Mouse (Mus musculus): ENCODE results near the gene Nrde2.
"Not testable (repeated sequence)": the region's sequence is repeated elsewhere in the genome, so short reads cannot be mapped to it uniquely, and the experiment has no call there.

Gene Nrde2

DNA sequence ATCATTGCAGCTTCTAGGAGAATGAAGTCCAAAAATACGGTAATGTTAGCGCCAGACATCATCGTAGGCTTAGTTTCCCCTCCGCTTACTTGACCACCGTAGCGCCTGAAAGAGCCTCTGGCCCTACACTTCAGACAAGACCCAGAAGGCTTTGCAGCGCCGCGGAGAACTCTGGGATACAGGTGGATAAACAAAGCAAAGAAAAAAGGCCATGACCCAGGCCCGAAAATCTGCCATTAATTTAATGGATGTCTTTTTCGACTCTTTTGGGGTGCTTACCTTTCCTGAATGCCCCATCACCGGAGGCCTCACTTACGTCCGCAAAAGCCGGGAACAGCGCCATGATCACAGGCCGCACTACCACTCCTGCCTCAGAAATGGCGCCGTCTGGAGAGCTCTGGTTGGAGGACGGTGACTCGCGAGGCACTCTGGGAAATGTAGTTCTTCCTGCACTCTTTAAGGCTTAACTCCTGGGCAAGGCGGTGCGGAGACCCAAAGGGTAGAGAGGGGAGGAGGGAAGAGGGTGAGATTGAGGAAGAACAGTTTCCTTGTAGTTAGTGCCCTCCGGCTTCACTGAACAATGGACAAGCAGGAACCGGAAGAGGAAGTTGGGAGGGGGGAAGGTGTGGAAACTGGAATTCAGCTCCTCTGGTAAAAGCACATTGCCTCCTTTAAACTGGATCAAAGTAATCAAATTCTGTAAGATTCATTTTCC is at the start of gene Nrde2:
Gene Nrde2, minus strand, starts transcription at position 393 of the 715 bp plus-strand sequence.
- DNase-seq (ENCODE audit: extremely low spot score), result peak; percentile 93

DNA sequence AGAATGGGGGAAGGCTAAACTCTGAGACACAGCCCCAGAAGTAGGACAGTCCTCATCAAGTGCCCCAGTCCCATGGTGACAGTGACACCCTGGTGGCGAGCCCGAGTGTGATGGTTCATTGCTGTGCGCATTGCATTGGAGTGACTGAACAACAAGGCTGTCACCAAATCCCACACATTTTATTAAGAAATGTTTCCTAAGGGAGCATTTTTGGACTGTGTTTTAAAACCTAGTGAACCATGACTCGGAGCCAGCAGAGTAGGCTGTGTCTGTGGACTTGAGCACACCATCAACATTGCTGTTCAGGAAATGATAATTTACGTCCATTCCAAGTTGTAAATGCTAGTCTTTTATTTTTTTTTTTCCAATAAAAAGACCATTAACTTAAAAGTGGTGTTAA is 47.5 kb upstream of the Nrde2 start:
- DNase-seq (ENCODE audit: extremely low spot score), result no peak

DNA sequence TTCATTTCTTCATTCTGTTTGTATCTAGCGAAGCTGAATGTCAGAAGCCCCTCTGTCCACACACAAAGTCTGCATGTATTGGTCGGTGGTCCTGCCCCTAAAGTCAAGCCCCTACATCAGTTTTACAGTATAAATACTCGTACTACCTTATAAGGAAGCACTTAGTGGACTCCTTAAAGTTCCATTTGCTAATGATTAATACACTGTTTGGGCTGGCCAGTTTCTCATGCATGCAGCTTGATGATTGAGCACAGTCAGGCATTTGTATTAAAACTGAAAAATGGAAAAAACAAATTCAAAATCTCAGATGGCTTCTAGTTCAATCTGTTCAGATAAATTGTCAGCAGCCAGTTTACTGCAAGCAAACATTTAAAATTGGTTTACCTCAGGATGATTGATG is 47.1 kb upstream of the Nrde2 start:
- no peak for DNase-seq (ENCODE audit: extremely low spot score)

DNA sequence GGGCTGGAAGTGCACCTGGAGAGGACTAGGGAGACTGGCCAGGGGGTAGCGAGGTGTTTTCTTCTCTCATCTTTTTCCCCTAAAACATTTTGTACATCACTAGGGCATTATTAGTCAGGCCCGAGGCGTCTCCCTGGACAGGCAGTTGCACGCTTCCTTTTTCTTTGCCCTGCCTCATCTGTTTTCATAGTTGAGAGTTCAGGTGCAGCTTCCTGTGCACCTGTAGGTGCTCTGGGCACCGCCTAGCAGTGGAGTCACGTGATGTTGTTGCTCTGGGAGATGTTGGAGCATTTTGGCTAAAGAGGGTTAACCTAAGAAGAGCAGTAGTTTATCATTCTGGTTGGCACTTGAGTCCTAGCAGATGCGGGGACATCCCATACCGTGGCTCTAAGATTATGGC is 45.7 kb upstream of the Nrde2 start:
- DNase-seq (ENCODE audit: extremely low spot score), result no peak

DNA sequence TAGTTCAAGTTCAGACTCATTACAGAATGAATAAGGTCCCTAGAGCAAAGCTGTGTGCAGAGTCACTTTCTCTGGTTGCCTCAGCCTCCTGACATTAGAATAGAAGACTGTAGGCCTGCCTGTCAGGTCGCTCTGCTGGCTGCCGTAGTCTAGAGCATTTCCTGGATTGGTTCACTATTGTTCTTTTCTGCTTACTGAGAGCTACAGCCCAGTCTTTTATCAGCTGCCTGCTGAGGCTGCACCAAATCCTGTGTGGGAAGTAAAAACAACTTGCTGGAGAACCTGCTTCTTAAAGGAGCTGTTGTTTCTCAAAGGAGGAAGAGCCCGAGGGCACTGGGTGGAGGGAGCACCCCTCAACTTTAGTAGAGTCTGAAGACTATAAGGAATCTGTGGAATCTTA is 44.3 kb upstream of the Nrde2 start:
- DNase-seq (ENCODE audit: extremely low spot score), result no peak

DNA sequence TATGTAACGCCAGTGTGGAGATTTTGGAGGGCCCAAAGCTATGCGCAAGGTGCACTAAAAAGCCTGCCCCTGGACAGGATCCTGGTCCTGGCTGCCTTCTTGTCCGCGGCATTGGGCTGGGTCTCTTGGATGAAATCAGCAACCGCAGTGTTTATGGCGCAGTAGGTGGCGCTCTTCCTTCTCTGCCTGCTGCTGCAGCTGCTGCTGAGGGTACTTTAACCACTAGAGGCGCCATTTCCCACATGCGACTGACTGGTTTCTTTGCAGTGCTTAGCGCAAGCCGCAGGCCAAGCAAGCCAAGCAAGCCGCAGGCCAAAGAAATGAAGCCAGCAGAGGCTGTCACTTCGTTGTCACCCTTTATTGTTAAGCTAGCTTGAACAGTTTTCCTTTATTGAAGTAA is 42.4 kb upstream of the Nrde2 start:
- peak; percentile 94 for DNase-seq (ENCODE audit: extremely low spot score)

DNA sequence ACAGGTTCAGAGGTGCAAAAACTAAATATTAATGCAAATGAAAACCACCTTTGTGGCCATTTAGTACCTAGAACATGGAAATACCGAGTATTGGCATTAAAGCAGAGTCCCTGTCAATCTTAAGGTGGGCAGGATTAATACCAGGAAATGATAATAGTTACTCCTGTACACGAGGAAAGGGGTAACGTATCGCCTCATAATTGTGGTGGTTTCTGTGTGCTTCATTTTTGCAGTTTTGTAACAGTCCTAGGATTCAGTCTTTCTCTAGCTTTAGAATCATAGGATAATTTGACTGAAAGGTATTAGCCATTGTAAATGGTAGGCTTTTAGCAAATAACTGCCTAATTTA is 41.9 kb upstream of the Nrde2 start:
- no peak for DNase-seq (ENCODE audit: extremely low spot score)

DNA sequence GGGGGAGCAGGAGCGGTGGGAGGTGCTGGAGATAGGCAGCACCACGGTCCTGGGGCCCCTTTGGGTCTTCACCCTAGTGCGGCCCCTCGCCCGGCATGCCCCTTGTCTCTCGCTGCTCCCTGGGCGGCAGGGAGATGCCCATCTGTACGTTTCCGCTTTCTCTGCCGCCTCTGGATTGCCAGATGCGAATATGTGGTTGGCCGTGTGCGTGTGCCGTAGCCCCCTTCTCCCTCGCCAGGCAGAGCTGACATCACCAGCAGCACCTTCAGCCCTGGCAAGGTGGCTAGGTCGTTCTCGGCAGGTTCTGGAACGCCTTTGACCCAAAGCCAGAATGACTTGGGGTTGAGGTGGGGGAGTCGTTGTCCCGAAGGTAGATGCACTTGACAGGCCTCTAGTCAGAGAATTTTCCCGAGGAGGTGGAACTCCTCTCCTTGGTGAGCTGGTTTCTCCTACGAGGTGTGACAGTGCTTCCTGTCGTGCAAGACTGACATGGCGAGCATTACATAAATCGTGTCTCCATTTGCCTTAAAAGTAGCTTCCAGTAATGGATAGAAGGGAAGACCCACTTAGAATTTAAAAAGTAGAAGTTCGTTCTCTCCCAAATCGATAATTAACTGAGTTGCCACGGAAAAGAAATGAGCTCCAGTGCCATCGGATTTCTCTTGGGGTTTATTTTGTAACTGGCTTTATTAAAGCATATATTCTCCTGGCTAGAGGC is 41.4 kb upstream of the Nrde2 start:
- peak; percentile 32 for DNase-seq (ENCODE audit: extremely low spot score)

DNA sequence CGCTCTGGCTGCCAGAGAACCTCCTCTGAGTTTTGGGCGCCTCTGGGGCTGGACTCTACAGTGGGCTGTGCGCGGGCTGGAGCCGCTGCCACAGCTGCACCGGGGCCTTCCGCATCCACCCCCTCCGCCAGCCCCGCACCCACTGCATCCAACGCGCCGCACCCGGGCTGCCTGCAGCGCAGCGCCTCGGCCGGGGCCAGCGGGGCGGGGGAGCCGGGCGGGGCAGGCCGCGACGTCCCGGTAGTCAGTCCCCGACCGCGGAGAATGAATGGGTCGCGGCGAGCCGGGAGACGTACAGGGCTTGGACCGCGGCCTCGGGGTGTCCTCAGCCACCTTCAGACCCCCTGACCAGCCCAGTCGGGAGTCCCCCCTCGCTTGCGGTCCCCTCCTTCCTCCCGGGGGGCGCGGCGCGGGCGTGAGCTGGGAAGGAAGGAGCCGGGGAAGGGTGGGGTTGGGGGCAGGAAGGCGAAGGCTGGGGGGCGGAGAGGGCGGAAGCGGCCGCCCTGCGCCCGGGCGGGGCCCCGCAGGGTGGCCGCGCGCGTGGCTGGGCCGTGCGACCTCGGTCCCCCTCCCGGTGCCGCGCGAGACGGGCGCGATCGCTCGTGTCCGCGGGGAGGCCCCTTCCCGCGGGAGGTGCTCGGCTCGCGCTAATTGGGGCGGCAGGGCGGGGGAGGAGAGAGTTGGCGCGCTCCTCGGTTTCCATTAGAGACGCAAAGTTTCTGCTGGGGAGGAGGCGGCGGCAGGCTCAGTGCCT is 40.6 kb upstream of the Nrde2 start:
- peak; percentile 75 for DNase-seq (ENCODE audit: extremely low spot score)

DNA sequence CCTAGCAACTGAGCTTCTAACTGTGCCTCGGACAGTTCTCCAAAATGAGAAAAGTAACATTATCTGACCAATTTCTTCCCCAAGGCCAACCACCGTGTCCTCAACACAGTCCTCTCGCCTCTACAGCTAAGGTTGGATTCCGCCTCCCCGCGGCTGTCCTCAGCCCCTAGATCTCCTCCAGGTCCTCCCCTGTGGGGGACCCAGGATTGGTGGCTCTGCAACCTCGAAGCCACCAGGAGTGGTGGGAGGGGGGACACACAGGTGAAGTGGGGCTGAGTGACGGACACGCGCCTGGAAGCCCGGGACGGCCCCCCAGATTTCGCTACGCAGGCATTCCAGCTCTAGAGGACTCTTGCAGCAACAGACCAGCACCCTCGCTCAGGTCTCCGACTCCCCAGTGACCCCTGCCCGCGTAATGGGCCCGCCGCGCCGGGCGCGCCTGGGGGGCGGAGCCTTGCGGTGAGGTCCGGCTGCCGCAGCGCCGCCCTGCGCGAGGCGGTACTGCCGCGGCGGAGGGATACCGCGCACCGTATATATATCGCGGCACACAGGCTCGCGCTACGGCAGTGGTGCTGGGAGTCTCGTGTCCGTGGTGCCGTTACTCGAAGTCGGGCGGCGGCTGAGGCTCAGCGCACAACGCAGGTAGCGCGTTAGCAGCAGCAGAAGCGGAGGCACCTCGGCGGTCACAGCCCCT is 39.7 kb upstream of the Nrde2 start, which contains the start of gene Calm1:
Gene Calm1, plus strand, starts transcription at position 469 of the 694 bp plus-strand sequence.
- peak; percentile 96 for DNase-seq (ENCODE audit: extremely low spot score)

DNA sequence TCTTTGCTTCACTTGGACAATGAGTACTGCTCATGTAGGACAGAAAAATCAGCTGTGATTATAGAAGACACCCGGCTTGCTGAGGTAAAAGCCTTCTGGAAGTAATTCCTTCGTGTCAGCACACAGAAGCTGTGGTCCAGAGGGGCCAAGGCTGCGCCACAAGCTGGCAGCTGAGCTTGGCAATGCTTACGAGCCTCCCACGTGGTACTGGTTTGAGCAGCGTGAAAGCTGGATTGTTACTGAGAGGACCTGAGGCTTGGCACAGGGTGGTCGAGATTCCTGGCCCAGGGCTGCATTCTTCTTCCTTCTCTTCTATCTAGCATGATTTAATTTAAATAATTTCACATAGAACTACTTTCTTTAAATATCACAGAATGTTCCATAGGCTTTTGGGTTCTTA is 37.3 kb upstream of the Nrde2 start:
- DNase-seq (ENCODE audit: extremely low spot score), result no peak

DNA sequence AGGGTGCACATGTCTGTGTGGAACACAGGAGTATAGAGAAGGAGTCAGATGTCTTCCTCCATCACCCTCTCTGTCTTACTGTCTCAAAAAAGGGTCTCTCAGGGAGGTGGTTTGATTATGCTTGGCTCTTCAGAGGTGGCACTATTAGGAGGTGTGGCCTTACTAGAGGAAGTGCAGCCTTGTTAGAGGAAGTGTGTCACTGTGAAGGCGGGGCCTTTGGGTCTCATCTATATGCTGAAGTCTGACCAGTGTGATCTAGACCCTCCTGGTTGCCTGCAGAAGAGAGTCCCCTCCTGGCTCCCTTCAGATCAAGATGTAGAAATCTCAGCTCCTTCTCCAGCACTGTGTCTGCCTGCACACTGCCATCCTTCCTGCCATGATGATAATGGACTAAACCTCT is 34.7 kb upstream of the Nrde2 start:
- DNase-seq (ENCODE audit: extremely low spot score), result no peak

DNA sequence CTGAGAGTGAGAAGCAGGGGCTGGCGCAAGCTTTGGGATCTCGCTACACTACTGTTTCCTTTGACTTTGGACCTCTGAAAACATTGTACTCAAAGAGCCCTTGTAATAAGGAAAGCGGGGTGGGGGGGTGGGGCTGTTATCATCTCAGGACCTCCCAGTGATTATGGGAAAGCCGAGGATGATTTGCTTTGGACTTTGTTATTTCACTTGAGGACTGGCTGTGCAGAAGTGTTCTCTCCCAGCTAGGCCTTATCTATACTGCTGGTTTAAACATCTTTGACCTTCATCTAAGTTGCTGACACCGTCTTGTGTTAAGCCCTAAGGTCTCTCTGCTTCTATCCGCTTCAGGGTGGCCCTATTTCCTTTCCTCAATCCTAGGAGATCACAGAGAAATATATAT is 31.3 kb upstream of the Nrde2 start:
- no peak for DNase-seq (ENCODE audit: extremely low spot score)

DNA sequence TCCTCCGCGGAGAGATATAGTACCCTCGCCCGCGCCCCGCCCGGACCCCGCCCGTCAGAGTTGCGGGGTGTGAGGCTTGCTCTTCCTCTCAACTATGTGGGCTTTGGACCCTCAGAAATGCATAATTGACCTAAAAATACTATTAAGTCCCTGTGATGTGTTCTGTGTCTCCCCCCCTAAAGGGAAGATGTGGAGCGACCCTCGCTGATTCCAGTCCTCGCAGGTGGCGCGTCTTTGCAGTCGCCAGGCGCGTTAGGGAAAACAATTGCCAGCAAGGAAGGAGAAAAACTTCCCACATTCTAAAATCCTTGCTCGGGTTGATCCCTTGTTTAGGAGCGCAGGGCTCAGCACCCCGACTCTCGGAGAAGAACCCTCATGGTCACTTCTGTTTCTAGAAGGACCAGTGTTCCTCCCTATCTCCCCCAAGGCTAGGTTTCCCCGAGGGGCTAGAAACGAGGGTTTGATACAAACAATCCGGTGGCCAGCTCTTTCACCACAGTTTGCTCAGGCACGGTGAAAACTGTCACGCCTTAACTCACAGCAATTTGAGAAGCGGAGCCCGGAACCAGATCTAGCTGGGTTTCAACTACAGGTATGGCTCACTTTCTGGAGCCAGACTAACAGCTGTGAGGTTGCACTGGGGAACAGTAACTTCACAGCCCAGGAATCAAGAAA is 28.4 kb upstream of the Nrde2 start:
- no peak for DNase-seq (ENCODE audit: extremely low spot score)

DNA sequence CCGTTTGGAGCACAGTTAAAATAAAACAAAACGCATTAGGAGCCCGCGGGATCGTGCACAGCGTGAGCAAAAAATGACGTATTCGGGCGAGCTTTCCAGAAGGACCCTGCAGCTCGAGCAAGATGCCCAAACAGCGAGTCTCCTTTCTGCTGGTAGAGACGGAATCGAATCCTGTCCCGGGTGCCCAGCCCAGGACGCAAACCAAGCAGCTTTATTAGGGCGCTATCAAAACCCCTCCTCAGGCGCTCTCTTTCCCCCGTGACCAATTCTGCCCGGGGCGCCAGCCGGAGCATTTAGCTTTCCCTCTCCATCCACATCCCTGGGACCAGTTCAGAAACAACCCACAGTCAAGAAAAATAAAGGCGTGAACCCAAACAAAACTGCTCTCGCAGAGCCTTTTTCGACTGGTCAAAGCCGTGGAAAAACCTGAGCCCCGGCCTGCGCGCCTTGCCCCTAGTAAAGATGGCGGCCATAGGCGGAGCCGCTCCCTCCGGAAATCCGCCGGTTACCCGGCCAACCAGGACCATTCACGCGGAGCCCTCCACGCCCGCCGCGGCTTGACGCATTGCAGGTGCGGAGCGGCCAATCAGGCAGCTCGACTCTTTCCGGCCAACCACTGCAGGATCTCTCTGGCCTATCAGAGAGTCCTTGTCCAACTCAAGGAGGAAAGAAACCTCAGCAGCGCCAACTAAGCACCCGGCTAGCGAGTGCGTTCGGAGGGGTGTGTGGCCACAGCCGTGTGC is 27.7 kb upstream of the Nrde2 start:
- DNase-seq (ENCODE audit: extremely low spot score), result peak; percentile 98

DNA sequence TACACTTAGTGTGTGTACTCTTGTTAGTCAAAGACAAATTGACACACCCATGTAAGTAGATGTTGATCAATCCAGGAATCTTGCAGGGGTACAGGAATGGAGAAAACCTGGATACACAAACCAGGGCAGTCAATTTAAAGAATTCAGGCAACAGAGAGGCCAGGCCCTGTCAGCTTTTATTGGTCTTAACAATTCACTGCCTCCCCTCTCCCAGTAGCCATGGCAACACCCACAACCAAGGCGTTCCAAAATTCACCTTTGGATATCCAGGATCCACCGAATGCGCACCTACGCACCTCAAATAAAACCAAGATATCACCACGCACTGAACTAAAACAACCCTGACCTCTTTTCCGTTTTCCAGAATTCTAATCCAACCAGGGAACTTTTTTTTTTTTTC is 26.9 kb upstream of the Nrde2 start:
- DNase-seq (ENCODE audit: extremely low spot score), result peak; percentile 51

DNA sequence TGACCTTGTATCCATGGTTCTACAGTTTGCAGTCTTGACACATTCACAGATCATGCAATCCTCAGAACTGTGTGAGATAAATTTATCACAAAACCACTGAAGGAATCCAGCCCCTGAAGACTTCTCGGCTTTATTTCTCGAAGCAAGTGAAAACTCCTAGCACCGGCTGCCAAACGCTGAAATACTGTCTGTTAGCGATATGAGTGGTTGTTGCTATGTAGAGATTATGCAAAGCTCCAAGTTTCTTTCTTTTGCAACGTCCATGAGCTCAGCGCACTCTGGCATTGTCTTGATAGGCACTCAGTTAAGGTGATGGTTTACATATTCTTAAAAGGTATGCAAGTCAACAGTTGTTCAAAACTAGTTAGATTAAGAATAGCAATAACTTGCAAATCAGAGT is 26.4 kb upstream of the Nrde2 start:
- DNase-seq (ENCODE audit: extremely low spot score), result no peak

DNA sequence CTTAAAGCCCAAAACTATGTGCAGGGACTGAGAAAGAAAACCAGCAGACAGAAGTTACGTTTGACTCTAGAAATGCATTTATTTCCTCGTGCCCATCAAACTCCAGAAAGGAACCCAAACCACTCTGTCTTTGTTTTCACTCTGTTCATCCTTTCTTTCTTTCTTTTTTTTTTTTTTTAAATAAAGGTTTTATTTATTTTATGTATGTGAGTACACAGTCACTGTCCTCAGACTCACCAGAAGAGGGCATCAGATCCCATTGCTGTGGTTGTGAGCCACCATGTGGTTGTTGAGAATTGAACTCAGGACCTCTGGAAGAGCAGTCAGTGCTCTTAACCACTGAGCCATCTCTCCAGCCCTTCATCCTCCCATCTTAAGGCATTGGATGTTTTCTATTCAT is 25.5 kb upstream of the Nrde2 start:
- DNase-seq (ENCODE audit: extremely low spot score), result not testable (repeated sequence)

DNA sequence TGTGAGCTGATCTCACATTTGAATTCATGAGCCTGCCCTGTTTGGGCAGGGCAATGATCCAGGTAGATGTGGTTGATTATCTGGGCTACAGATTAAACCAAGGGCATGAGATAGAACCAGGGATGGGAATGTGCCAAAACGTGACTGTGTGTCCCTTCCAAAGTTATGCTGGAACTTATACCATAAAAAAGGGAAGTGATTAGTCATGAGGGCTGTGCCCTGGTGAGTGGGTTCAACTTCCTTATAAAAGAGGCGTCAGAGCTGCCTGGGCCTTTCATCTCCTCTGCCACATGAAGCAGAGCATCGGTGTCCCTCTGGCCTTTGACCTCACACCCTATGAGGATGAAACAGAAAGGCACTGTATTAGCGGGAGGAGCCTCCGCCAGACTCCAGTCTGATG is 24.5 kb upstream of the Nrde2 start:
- no peak for DNase-seq (ENCODE audit: extremely low spot score)

DNA sequence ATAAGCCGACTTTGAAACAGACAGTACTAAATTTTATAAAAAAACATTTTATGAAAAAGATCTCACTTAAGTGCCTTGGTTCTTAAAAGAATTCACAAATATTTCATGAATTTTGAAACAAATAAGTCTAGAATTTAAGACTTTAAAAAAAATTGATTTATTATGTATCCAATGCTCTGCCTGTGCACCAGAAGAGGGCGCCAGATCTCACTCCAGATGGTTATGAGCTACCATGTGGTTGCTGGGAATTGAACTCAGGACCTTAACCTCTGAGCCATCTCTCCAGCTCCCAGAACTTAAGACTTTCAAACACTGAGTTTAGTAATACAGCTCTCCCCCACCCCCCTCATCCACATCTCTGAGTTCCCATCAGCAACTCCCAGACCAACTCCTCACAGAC is 23.2 kb upstream of the Nrde2 start:
- no peak for DNase-seq (ENCODE audit: extremely low spot score)

DNA sequence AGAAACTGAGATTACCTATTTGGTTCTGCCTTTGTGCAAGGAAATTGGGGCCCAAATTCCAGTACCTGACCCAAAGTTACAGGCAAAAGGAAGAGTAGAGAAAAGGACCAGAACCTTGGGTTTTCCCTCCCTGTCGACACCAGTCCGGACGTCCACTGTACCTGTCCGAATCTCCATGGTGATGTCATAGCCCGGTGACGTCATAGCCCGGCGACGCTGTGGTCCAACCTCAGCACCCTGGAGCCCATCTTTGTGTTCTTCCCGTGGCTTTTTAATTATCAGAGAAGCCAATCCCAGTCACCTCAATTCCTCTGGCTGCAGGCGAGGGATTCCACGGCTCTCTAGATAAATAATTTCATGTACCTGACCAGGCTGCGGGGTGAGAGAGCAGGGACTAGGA is 21.3 kb upstream of the Nrde2 start:
- no peak for DNase-seq (ENCODE audit: extremely low spot score)

Measured in embryo, embryonic 9.5 days (tissue).